Mouse (Mus musculus): ENCODE measurements around the gene Fam110a.
"Not testable (repeated sequence)": the region's sequence is repeated elsewhere in the genome, so short reads cannot be mapped to it uniquely, and the experiment has no call there.

The Fam110a gene

DNA sequence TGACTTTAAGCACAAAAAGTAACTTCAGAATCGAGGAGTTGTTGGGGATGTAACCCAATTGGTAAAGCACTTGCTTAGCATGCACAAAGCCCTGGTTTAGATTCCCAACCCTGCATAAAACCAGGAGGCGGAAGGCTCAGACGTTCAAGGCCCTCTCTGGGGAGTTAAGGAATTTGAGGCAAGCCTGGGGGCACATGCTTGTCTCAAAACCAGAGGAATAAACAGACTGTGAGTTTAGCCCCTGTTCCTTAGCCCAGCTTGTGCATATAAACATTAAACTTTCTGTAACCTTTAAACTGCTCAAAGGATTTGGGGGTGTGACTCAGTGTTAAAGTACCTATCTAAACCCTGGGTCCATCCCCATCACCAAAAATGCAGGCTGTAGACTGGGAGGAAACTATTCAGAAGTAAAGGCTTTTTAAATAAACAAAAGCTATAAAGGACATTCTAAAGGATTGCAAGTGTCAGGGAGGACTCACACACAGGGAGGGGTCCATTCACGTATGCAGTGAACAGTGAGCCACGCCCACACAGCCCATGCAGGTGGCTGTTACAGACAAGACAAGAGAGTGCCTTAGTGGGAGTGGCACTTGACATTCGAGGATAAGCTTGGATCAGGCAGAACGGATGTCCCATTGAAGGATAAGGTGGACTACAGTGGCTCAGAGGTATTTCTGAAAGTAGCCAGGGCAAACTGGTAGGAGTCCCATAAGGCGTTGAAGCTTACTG is 17.9 kb upstream of the Fam110a start:
- no peak for DNase-seq (ENCODE audit: inconsistent age in 2 of 2, low spot score in 1 of 2)

GRCm38 (mm10) chr2:151997190-151997575 is 17.2 kb upstream of the Fam110a start:
- DNase-seq (ENCODE audit: inconsistent age in 2 of 2, low spot score in 1 of 2), result not testable (repeated sequence)

DNA sequence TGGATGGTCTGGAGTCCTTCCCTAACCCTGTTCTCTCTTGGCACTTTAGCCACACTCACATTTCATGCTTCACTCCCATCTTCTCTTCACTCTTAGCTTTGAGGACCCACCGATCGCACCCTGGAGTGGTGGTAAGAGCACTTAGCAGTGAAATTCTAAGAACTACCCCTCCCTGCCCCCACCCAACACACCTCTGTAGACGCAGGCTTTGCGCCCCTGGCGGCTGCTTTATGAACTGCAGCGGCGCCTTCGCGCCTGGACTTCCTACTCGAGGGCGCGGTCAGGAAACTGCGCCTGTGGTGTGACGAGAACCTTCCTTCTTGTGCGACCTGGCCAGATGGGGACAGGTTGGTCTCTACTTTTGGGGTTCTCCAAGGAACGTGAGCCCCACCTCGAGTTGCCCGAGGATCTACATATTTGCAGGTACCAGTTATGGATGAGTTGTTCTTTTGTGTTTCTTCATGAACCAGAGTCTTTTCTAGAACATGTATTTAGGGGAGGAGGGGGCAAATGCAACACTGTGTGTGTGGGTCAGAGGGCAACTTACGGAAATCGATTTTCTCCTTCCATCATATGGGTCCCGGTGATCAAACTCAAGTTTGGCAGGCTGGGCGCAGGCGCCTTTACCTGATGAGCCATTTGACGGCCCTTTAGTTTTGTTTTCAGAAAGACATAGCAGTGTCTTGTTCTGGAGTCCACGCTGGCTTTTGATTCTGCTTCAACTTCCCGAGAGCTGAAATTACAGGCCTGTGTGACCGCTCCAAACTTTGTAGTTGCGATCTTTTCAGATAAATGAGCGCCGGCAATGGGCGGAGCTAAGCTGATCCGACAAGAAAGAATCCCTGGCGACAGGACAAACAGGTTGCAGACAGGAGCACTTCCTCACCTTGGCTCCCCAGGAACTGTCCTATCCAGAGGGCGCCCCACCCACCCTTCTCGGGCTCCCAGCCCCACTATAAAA is 16.5 kb upstream of the Fam110a start, which contains the start of gene Slc52a3:
Slc52a3 (plus strand) TSS at position 283 of the 961 bp plus-strand sequence.
- peak; percentile 85 to 95 for DNase-seq (ENCODE audit: inconsistent age in 2 of 2, low spot score in 1 of 2)

- peak; percentile 74 to 93 for DNase-seq (ENCODE audit: inconsistent age in 2 of 2, low spot score in 1 of 2)
Measured at GRCm38 (mm10) chr2:151994350-151995122, 14.5 kb upstream of the Fam110a start.

GRCm38 (mm10) chr2:151991446-151991845 is 11.4 kb upstream of the Fam110a start:
- no peak for DNase-seq (ENCODE audit: inconsistent age in 2 of 2, low spot score in 1 of 2)

DNA sequence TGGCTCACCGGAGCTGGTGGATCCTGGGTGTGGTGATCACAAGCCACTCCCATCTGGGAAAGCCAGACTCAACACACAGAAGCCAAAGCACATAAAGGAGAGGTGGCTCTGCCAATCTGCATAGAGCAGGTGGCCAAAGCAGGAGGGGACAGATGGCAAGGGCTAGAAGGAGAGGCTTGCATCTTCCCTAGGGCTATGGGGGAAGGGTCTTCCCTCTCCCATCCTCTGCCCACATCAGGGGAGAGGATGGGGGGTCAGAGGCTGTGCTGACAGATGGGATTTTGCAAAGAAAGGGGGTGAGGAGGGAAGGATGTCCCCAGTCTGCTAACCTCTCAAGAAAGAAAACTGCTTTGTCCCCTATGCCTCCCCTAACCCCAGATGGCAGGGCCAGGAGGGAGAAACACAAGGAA is 11.0 kb upstream of the Fam110a start:
- DNase-seq (ENCODE audit: inconsistent age in 2 of 2, low spot score in 1 of 2), result no peak

DNA sequence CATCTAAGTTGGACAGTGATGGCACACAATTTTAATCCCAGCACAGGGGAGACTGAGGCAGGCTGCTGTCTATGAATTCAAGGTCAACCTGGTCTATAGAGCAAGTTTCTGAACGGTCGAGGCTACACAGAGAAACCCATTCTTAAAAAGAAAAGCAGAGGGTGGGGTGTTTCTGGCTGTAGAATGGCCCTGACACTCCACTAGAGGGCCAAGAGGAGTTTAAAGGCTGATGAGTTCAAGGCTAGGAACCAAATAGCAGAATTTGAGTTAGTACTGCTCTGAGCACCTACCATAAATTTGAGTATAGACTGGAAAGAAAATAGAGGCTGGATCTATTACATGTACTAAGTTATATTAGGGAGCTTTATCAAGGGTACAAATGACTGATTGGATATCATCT is 9.0 kb upstream of the Fam110a start:
- DNase-seq (ENCODE audit: inconsistent age in 2 of 2, low spot score in 1 of 2), result no peak

- no peak for DNase-seq (ENCODE audit: inconsistent age in 2 of 2, low spot score in 1 of 2)
Measured at GRCm38 (mm10) chr2:151986958-151987357, 6.9 kb upstream of the Fam110a start.

- no peak for DNase-seq (ENCODE audit: inconsistent age in 2 of 2, low spot score in 1 of 2)
Measured at GRCm38 (mm10) chr2:151985426-151986172, 5.6 kb upstream of the Fam110a start.

DNA sequence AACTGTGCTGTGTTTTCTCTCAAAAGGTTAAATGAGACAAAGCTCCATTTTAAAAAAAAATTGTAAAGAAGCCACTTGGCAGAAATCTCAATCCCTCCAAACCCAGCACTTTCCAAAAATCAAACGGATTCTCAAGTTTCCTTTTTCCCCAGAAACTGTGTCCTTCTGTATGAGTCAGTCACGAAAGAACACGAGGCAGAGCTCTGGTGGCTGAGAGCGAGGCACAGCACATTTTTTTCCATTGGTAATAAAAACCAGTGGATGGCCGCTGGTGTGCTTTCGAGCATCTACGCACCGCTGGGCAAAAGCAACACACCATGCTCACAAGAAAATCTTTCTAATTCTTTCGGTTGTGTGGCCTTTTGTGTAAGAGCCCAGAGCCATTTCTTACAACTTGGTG is 4.0 kb upstream of the Fam110a start:
- DNase-seq (ENCODE audit: inconsistent age in 2 of 2, low spot score in 1 of 2), result peak in 1 of 2 experiments; percentile 44

GRCm38 (mm10) chr2:151982476-151982875 is 2.5 kb upstream of the Fam110a start:
- no peak for DNase-seq (ENCODE audit: inconsistent age in 2 of 2, low spot score in 1 of 2)

- no peak for DNase-seq (ENCODE audit: inconsistent age in 2 of 2, low spot score in 1 of 2)
Measured at GRCm38 (mm10) chr2:151981268-151981667, 1.2 kb upstream of the Fam110a start.

- no peak for DNase-seq (ENCODE audit: inconsistent age in 2 of 2, low spot score in 1 of 2)
Measured at GRCm38 (mm10) chr2:151980355-151980693, 305 bp upstream of the Fam110a start.

- DNase-seq (ENCODE audit: inconsistent age in 2 of 2, low spot score in 1 of 2), result no peak
Measured at GRCm38 (mm10) chr2:151978494-151978893, 1.5 kb downstream of the Fam110a start.

- no peak for DNase-seq (ENCODE audit: inconsistent age in 2 of 2, low spot score in 1 of 2)
Measured at GRCm38 (mm10) chr2:151977689-151978440, 2.2 kb downstream of the Fam110a start.

GRCm38 (mm10) chr2:151976067-151976466 is 4.0 kb downstream of the Fam110a start:
- no peak for DNase-seq (ENCODE audit: inconsistent age in 2 of 2, low spot score in 1 of 2)

DNA sequence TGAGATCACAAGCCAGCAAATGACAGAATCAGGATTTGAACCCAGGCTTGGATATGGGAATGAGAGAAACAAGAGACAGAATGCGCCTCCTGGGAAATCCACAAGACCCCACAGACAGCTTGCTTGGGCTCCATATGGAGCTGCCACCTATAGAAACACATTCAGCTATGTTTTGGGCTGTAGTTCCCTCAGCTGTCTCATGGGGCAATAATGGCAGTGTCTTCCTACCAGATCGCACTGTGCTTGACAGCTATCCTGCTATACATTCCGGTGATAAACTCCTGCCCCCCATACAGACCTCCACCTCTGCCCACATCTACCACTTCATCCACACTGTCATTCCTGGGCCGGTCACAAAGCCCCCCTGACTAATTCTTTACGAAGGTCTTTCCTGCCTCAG is 4.7 kb downstream of the Fam110a start:
- DNase-seq (ENCODE audit: inconsistent age in 2 of 2, low spot score in 1 of 2), result no peak

DNA sequence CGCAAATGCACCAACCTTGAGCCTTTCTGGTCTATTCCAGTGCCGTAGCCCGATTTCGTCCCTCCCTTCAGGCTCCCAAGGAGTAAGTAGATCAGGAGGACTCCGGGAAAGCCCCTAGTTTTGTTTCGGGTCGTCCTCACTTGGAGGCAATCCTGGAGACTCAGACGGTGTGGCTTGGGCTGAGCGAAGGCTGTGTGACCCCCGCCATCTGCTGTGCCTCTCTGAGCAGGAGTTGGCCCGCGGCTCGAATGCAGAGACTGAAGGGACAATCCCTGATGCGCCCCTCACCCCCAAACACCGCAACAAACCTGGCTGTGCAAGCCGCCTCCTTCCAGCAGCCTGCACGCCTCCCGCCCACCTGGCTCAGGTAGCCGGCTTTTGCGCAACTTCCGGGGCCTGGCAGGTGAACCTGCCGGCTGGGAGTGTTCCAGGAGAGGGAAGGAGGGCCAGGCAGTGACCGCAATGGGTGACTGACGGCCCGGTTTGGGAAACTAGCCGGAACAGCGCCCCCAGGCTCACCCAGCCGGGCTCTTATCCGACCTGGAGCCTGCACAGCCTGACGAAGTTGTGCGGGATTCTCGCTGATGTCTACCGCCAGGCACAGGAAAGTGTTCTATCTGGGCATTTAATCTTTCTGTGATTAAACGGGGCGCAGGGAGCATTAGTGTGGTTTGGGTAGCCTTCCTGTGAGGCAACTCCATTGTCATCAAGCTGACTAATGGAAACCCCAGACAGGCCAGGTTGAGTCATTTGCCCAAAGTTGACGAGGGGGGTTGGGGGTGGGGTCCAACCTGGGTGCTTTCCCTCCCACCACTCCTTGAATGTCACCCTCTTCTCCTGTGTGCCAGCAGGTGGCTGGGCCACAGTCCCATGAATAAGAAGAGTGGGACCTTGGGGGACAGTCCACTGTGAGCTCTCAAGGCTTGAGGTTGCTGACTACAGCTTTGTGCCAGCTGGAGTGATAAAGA is 6.1 kb downstream of the Fam110a start:
- peak; percentile 59 to 90 for DNase-seq (ENCODE audit: inconsistent age in 2 of 2, low spot score in 1 of 2)

All from adrenal gland, adult (tissue).